Mouse (Mus musculus): ENCODE measurements around the gene Ms4a6c. TPM values are rescaled to one million over a fixed set of nuclear protein-coding genes. Genes with fewer than 3 reads are reported as not detected.
"Not testable (repeated sequence)": the region's sequence is repeated elsewhere in the genome, so short reads cannot be mapped to it uniquely, and the experiment has no call there.

The Ms4a6c gene
- 1.7 and 3.0 TPM in 2 replicates for polyA plus RNA-seq (2012; rRNA removed)

DNA sequence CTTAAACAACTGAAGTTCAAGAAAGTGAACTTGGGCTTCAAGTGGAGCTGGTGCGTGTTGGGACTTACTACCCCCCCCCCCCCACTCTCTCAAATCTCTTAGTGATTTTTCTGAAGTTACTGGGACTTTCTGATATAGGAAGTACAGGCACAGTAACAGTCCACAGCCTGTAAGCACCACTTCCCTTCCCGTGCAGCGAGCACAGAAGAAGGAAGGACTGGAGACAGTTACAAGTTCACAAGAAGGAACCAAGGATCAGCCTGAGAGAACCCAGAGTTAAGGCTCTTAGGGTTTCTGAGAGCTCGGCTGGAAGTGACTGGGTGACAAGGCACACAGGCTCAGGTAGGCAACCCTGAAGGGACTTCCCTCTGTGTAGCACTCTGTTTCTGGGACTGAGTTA lies at the start of gene Ms4a6c:
Gene Ms4a6c, plus strand, starts transcription at position 152 of the 400 bp plus-strand sequence.
- H3K27me3 ChIP-seq (replicated peaks; ENCODE audit: control insufficient read depth, insufficient read depth, low read length); H3K27ac ChIP-seq (ENCODE audit: insufficient read depth, low read depth, low read length); H3K36me3 ChIP-seq (ENCODE audit: control insufficient read depth, insufficient read depth, low read length); H3K4me1 ChIP-seq (ENCODE audit: control insufficient read depth, insufficient read depth, low read length); H3K4me3 ChIP-seq (ENCODE audit: insufficient read depth, low read depth, low read length); DNase-seq: not testable (repeated sequence)
- 82% methylated on average over 4 of the region's 4 CpGs for WGBS

DNA sequence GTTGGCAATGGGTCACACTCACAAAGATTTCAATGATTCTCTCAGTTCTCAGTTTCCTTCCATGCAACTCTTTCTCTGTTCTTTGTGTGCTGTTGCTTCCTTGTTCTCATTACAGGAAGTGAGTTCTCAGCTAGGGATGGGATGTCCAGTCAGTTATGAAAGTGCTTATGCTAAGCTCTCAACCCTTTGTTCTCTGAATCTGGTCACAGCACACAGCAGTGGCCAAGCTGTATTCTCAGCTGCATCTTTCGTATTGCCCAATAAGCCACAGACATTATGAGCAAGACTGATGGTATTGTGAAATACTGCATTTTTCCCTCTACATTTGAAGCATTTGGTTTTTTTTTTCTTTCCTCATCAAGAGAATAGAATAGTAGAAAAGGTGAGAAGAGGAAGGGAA lies 38.0 kb upstream of the Ms4a6c start:
- DNase-seq; H3K4me1 ChIP-seq (ENCODE audit: control insufficient read depth, insufficient read depth, low read length); H3K27me3 ChIP-seq (replicated peaks; ENCODE audit: control insufficient read depth, insufficient read depth, low read length); H3K27ac ChIP-seq (ENCODE audit: insufficient read depth, low read depth, low read length); H3K4me3 ChIP-seq (ENCODE audit: insufficient read depth, low read depth, low read length); H3K36me3 ChIP-seq (ENCODE audit: control insufficient read depth, insufficient read depth, low read length): not testable (repeated sequence)
- 85% methylated on average over 1 of the region's 1 CpGs for WGBS

DNA sequence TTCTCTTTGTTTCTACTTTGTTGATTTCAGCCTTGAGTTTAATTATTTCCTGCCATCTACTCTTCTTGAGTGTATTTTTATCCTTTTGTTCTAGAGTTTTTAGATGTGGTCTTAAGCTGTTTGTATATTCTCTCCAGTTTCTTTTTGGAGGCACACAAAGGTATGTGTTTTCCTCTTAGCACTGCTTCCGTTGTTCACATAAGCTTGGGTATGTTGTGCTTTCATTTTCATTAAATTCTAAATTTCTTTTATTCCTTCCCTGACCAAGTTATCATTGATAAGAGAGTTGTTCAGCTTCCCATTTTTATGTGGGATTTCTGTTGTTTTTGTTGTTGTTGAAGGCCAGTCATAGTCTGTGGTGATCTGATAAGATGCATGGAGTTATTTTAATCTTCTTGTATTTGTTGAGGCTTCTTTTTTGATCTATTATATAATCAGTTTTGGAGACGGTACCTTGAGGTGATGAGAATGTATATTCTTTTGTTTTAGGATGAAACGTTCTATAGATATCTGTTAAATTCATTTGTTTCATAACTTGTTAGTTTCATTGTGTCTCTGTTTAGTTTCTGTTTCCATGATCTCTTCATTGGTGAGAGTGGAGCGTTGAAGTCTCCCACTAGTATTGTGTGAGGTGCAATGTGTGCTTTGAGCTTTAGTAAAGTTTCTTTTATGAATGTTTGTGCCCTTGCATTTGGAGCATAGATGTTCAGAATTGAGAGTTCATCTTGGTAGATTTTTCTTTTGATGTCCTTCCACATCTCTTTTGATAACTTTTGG lies 33.9 kb upstream of the Ms4a6c start:
- Histone ChIP-seq H3K27me3 (replicated peaks; ENCODE audit: control insufficient read depth, insufficient read depth, low read length) (no peaks in the 10 kb centered on the region), H3K4me3 (ENCODE audit: insufficient read depth, low read depth, low read length) (no peak overlapping the region), H3K4me1 (ENCODE audit: control insufficient read depth, insufficient read depth, low read length) (no peaks in the 10 kb centered on the region), H3K36me3 (ENCODE audit: control insufficient read depth, insufficient read depth, low read length) (no peaks in the 10 kb centered on the region), H3K27ac (ENCODE audit: insufficient read depth, low read depth, low read length) (no peak overlapping the region)
- no peak for DNase-seq
- TF ChIP-seq CTCF (conservative IDR thresholded peaks at IDR 0.05; ENCODE audit: insufficient read depth, insufficient read length, low read depth, low read length), result no peak
- TF ChIP-seq POLR2A (IDR thresholded peaks at IDR 0.05; ENCODE audit: low read depth, low read length), result no peak
- 87% methylated on average over 4 of the region's 4 CpGs for WGBS

DNA sequence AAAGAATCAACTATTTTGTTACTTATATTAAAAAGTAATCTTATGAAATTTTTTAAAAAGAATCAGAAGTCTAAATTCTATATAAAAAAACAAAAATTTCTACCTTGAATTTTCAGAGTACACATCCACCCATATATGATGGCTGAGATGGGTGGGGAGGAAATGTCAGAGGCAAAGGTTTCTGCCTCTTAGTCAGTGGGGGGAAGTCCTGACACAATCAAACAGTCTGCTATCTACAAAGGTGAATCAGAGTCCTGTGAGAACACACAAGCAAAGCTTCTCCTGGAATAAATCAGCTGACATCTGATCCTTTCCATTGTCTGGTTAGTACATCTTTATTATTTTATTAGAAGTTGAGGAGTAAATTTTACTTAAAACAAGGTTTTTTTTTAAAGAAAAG lies 25.8 kb upstream of the Ms4a6c start, which contains the start of gene Ms4a4b:
Gene Ms4a4b, plus strand, starts transcription at position 216 of the 400 bp plus-strand sequence.
- Histone ChIP-seq H3K27me3 (replicated peaks; ENCODE audit: control insufficient read depth, insufficient read depth, low read length) (no peaks in the 10 kb centered on the region), H3K4me3 (ENCODE audit: insufficient read depth, low read depth, low read length) (no peak within 1 kb of the TSS), H3K27ac (ENCODE audit: insufficient read depth, low read depth, low read length) (no peak within 1 kb of the TSS), H3K36me3 (ENCODE audit: control insufficient read depth, insufficient read depth, low read length) (no peaks in the 10 kb centered on the region), H3K4me1 (ENCODE audit: control insufficient read depth, insufficient read depth, low read length) (no peaks in the 10 kb centered on the region)
- no peak for DNase-seq
- TF ChIP-seq POLR2A (IDR thresholded peaks at IDR 0.05; ENCODE audit: low read depth, low read length) (no peak), CTCF (conservative IDR thresholded peaks at IDR 0.05; ENCODE audit: insufficient read depth, insufficient read length, low read depth, low read length) (no peak)

DNA sequence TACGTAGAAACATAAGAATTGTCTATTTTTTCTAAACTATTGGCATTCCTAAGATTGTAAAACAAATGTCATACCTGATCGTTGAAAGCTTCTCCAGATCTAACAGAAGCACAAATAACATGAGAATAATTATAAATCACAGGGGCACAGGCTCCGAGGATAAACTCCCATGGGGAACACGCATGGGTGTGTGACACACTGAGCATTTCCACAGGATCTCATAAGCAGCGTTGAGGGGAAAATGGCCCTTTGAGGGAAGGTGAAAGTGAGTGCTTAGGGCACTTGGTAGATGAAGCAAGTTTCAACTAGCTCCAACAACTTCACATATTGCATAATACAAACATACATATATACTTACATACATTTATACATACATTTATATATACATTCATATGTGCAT lies 25.2 kb upstream of the Ms4a6c start:
- no peak overlapping the region for H3K27ac ChIP-seq (ENCODE audit: insufficient read depth, low read depth, low read length)
- WGBS, result 85% methylated on average over 5 of the region's 5 CpGs
- no peaks in the 10 kb centered on the region for H3K27me3 ChIP-seq (replicated peaks; ENCODE audit: control insufficient read depth, insufficient read depth, low read length)
- DNase-seq, result no peak
- H3K4me3 ChIP-seq (ENCODE audit: insufficient read depth, low read depth, low read length), result no peak overlapping the region
- TF ChIP-seq CTCF (conservative IDR thresholded peaks at IDR 0.05; ENCODE audit: insufficient read depth, insufficient read length, low read depth, low read length), result no peak
- TF ChIP-seq POLR2A (IDR thresholded peaks at IDR 0.05; ENCODE audit: low read depth, low read length), result no peak
- no peaks in the 10 kb centered on the region for H3K4me1 ChIP-seq (ENCODE audit: control insufficient read depth, insufficient read depth, low read length)
- no peaks in the 10 kb centered on the region for H3K36me3 ChIP-seq (ENCODE audit: control insufficient read depth, insufficient read depth, low read length)

DNA sequence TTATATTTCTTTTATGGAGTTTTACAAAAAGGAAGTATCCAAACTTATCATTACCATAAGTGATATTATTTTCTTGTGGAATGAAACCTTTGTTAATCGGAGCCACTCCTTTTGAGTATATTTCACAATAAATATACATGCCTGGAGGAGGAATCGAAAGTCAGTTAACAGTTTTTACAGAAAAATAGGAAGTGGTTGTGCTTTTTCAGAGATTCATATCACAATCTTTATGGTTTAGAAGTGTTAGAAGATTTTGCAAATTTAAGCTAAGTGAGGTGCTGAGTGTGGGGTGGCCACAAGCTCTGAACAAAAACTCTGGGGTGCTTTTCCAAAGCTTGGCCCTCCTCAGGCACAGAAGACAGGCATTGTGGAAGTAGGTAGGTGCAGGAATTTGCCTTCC lies 21.9 kb upstream of the Ms4a6c start:
- WGBS, result 86% methylated on average over 2 of the region's 2 CpGs
- Histone ChIP-seq H3K4me1 (ENCODE audit: control insufficient read depth, insufficient read depth, low read length) (no peaks in the 10 kb centered on the region), H3K4me3 (ENCODE audit: insufficient read depth, low read depth, low read length) (no peak overlapping the region), H3K27ac (ENCODE audit: insufficient read depth, low read depth, low read length) (no peak overlapping the region), H3K27me3 (replicated peaks; ENCODE audit: control insufficient read depth, insufficient read depth, low read length) (no peaks in the 10 kb centered on the region), H3K36me3 (ENCODE audit: control insufficient read depth, insufficient read depth, low read length) (no peaks in the 10 kb centered on the region)
- TF ChIP-seq POLR2A (IDR thresholded peaks at IDR 0.05; ENCODE audit: low read depth, low read length) (no peak), CTCF (conservative IDR thresholded peaks at IDR 0.05; ENCODE audit: insufficient read depth, insufficient read length, low read depth, low read length) (no peak)
- no peak for DNase-seq

DNA sequence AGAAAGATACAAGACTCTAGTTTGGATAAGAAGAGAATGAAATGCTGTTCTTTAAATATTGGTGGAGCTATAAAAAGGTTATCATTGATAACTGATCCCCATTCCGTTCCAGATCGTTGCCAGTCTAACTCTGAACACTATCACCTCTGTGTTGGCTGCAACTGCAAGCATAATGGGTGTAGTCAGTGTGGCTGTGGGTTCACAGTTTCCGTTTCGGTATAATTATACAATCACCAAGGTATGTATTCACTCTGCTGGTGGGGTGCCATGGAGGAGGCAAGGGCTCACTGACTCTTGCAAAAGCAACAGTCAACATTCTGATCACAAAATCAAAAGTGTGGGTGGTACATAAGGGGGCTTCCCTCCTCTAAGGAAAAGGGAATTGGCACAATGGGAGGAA lies 10.1 kb upstream of the Ms4a6c start:
- H3K27ac ChIP-seq (ENCODE audit: insufficient read depth, low read depth, low read length); H3K27me3 ChIP-seq (replicated peaks; ENCODE audit: control insufficient read depth, insufficient read depth, low read length); DNase-seq; H3K4me3 ChIP-seq (ENCODE audit: insufficient read depth, low read depth, low read length); H3K4me1 ChIP-seq (ENCODE audit: control insufficient read depth, insufficient read depth, low read length); H3K36me3 ChIP-seq (ENCODE audit: control insufficient read depth, insufficient read depth, low read length): not testable (repeated sequence)
- 84% methylated on average over 4 of the region's 4 CpGs for WGBS

DNA sequence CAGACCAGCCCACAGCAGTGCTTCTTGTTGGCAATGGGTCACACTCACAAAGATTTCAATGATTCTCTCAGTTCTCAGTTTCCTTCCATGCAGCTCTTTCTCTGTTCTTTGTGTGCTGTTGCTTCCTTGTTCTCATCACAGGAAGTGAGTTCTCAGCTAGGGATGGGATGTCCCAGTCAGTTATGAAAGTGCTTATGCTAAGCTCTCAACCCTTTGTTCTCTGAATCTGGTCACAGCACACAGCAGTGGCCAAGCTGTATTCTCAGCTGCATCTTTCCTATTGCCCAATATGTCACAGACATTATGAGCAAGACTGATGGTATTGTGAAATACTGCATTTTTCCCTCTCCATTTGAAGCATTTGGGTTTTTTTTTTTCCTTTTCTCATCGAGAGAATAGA lies 4.4 kb upstream of the Ms4a6c start:
- H3K36me3 ChIP-seq (ENCODE audit: control insufficient read depth, insufficient read depth, low read length); H3K27me3 ChIP-seq (replicated peaks; ENCODE audit: control insufficient read depth, insufficient read depth, low read length); DNase-seq; H3K4me1 ChIP-seq (ENCODE audit: control insufficient read depth, insufficient read depth, low read length); H3K27ac ChIP-seq (ENCODE audit: insufficient read depth, low read depth, low read length); H3K4me3 ChIP-seq (ENCODE audit: insufficient read depth, low read depth, low read length): not testable (repeated sequence)
- 39% methylated on average over 1 of the region's 1 CpGs for WGBS
